Mouse (Mus musculus): ENCODE measurements around the gene Orai3.

Gene Orai3

GRCm38 (mm10) chr7:127799211-127799610 lies 29.6 kb downstream of the Orai3 start:
- no peak for DNase-seq (ENCODE audit: low spot score)

- DNase-seq (ENCODE audit: low spot score) = no peak
Measured at GRCm38 (mm10) chr7:127799738-127800137, 30.1 kb downstream of the Orai3 start.

GRCm38 (mm10) chr7:127800435-127801009 lies 30.9 kb downstream of the Orai3 start, which contains the start of gene Hsd3b7:
Gene Hsd3b7 (plus strand): TSS chr7:127800604.
- peak; percentile 89 for DNase-seq (ENCODE audit: low spot score)

- peak; percentile 73 for DNase-seq (ENCODE audit: low spot score)
Measured at GRCm38 (mm10) chr7:127801010-127801621, 31.5 kb downstream of the Orai3 start.

GRCm38 (mm10) chr7:127802313-127802712 lies 32.7 kb downstream of the Orai3 start:
- DNase-seq (ENCODE audit: low spot score) = no peak

GRCm38 (mm10) chr7:127808821-127809220 lies 39.2 kb downstream of the Orai3 start:
- DNase-seq (ENCODE audit: low spot score) = no peak

GRCm38 (mm10) chr7:127809846-127810245 lies 40.2 kb downstream of the Orai3 start:
- DNase-seq (ENCODE audit: low spot score) = no peak

DNA sequence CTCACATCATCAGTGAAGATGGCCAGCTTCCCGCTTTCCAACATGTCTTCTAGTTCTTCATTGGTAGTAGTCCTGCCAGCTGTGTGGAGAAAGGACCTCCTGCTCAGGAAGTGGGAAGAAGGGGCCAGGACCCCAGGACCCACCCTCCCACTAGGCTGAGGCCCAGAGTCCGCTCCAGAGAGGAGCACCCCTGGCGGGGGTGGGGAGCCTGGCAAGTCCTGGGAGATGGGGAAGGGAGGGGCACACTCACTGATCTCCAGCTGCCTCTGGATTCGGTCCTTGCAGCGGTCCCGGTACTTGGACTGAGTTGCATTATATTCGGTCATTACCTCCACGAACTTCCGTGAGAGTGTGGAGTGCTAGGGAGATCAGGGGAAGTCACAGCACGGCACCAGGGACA lies 41.0 kb downstream of the Orai3 start:
- no peak for DNase-seq (ENCODE audit: low spot score)

DNA sequence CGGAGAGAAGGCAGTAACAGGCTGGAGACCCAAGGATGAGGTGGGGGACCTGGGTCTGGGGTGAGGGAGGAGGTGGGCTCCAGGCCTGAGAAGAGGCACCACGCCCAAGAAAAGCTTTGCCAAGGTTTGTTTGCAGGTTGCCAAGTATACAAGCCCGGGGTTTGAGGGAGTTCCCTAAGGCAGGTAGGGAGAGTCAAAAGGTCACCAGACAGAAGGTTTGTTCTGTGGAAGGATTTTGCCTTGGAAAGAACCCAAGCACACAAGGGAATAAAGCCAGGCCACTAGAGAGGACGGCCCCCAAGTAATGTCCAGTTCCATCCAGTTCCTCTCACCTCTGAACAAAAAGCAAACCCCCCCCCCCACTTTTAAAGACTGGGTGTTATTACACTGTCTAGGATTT lies 41.6 kb downstream of the Orai3 start:
- DNase-seq (ENCODE audit: low spot score) = no peak

- no peak for DNase-seq (ENCODE audit: low spot score)
Measured at GRCm38 (mm10) chr7:127812292-127812691, 42.7 kb downstream of the Orai3 start.

- DNase-seq (ENCODE audit: low spot score) = no peak
Measured at GRCm38 (mm10) chr7:127813821-127814220, 44.2 kb downstream of the Orai3 start.

DNA sequence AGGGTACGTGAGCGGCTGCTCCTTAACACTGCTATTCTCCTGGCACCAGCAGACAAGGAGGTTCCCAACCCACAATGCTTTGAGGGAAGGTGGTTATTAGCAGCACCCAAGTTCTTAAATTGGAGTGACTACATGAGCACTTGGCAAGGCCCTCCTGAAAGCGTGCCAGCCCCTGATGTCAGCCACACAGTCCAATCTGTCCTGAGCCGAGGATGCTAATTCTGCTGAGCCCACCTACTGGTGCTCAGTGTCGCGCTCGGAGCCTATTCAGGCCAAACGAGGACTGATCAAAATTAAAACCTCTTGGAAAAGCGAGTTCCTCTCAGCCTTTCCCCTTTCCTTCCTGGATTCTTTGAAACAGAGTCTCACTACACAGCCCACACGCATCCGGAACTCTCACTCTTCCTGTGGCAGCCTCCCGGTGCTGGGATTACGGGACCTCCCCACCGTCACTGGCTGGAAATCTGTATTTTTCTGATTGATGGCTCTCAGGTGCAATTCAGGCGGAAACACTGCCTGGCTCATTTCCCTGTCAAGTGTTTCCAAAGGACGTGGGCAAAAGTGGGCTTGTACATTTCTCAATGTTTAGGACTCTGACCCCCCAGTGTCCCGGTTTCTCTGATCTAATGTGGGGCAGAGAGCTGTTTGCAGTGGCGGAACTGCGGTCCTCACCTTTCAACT lies 44.8 kb downstream of the Orai3 start:
- no peak for DNase-seq (ENCODE audit: low spot score)

- no peak for DNase-seq (ENCODE audit: low spot score)
Measured at GRCm38 (mm10) chr7:127815116-127815665, 45.6 kb downstream of the Orai3 start.

DNA sequence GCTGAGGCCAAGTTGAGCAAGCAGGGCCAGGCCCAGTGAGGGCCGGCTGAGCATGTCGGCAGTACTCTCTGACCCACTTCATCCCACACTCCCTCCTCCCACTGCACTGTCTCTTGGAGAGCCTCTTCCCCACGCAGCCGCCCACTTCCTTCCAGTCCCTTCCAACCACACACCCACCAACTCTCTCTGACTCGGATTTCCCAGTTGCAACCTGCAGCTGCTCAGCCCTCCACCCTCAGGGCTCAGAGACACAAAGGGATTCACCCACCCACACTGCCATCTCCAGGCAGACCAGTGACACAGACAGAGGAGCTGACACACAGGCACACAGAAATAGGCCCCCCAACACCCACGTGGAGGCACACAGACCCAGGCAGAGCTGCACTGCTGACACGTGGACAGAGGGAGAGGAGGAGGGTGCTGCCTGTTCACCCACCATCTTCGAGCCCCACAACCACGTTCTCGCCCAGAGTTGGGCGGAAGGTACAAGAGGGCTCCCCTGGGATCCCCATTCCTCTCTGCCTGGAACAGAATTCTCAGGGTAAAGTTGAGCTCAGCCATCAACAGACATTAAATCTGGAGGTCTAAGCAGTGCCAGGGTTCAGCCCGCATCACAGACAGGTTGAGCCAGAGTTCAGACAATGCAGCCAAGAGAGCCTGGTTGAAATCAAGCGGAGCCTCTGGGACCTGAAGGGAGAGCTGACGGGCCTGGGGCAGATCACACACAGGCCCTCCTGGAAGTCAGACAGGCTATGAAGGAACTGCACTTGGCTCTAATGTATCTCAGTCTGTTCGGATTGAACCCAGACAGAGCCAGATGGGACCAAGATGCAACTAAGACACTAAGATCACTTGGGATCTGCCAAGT lies 46.6 kb downstream of the Orai3 start:
- peak; percentile 12 for DNase-seq (ENCODE audit: low spot score)

DNA sequence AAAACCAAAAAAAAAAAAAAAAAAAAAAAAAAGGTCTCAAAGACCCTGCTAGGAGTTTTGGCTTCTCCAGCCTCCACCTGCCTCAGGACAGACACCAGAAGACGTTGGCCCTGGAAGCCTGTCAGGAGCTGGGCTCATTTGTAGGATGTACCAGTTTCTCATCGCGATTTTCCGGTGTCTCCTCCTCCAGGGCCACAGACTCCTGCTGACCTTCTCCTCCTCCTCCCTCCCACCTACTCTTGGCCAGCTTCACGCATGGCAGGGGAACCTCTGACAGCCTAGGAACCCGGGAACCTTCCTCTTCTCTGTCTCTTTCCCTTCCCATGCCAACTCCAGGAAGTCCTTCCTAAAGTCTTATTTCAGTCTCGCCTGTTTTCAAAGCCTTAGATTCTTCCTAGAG lies 47.4 kb downstream of the Orai3 start:
- DNase-seq (ENCODE audit: low spot score) = no peak

- DNase-seq (ENCODE audit: low spot score) = no peak
Measured at GRCm38 (mm10) chr7:127817776-127818175, 48.2 kb downstream of the Orai3 start.

DNA sequence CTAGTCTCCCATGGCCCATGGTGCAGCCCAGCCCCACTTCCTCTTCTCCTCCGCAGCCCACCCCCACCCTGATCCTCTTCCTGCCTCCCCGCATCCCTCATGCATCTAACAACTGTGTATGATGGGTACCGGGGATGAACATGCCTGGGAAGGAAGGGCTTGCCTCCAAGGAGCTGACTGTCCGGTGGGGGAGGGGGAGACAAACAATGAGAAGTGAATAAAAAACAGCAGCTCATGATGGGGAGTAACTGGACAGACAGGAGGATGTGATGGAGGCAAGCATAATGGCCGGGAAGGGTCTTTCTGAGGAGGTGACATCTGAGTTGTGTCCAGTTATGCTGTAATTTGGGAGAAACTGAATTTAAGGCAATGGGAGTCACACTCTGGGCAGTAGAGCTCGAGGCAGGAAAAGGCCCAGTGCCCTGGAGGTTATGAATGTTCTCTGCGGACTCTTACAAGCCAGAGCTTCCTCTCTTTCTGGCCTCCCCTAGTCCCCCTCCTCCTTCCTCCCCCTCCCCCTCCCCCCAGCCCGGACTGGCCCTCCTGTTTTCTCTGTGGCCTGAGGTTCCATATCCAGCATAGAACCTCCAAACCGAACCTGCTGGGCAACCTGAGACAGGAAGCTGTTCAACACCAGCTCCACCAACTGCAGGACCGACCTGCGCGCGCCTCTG lies 51.4 kb downstream of the Orai3 start:
- no peak for DNase-seq (ENCODE audit: low spot score)

DNA sequence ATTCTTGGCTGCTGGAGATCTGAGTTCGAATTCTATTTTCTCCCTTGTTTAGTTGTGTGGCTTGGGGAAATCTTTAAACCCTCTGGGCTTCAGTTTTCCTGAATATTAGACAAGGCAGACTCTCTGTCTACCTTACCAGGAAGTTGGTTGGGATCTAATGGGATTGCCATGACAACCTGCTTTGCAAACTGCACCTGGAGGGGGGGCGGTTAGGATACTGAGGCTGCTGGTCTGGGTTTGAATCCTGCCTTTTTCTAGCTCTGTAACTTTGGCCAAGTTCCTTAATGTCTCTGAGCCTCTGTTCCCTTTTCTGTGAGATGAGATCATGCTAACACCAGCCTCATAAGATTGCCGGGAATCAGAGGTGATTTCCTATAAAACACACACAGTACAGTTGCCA lies 52.9 kb downstream of the Orai3 start:
- DNase-seq (ENCODE audit: low spot score) = no peak

GRCm38 (mm10) chr7:127823236-127824171 lies 53.9 kb downstream of the Orai3 start:
- peak; percentile 28 for DNase-seq (ENCODE audit: low spot score)

DNA sequence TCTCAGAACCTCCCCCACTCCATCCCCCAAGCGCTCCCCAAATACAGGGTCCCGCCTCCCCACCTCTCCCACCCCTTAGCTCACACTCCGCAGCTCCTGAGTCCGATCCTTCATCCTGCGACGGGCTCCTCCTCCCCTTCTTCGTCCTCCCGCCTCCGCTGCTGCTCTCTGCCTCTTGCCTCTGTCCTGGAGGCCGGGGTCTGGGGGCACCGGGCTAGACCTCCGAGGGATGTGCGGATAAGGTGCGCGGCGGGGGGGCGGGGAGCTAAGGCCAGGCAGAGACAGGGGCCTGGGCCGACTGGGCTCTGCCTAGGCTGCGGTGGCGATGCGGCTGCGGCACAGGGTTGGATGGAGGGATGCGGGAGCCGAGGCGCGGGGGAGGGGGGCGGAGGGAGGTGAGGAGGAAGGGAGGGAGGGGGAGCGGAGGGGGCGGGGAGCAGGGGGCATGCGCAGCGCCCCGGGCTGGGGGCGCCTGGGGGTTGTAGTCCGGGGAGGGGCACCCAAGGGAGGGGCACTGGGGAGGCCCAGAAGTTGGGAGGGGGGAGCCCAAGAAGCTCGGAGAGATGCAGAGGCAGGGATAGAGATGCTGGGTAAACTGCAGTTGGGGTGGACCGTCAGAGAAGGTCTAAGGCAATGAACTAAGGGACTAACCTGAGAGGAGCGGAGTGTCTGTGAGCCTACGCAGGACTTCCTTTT lies 54.7 kb downstream of the Orai3 start, which contains the start of the genes Stx4a and Stx1b:
TSS of gene Stx4a (plus strand) at position 119 of the 696 bp plus-strand sequence.
TSS of gene Stx1b (minus strand) at position 374 of the 696 bp plus-strand sequence.
- DNase-seq (ENCODE audit: low spot score) = peak; percentile 43

All from MN1 (cell line).